Mouse (Mus musculus): ENCODE measurements at regions not wholly inside any gene's neighbourhood (a gene's known extent, or its start where the extent isn't known, plus 50 kb on each side); places are given as distances from the start of the nearest gene placed in this dataset.

- TF ChIP-seq CTCF (IDR thresholded peaks at IDR 0.05; ENCODE audit: low read depth) (no peak), EP300 (IDR thresholded peaks at IDR 0.05; ENCODE audit: low read depth) (no peak)
Observed at GRCm38 (mm10) chr13:54309354-54309753, 61.8 kb upstream of the Cplx2 start.
